Mouse (Mus musculus) heart, adult 2 months (tissue): ENCODE data around the gene Tspan4. TPM values are rescaled to one million over a fixed set of nuclear protein-coding genes. Genes with fewer than 3 reads are reported as not detected.
"Not testable (repeated sequence)": the region's sequence is repeated elsewhere in the genome, so short reads cannot be mapped to it uniquely, and the experiment has no call there.

ENCODE experiments used
- DNase-seq, 2 experiments: peaks; one replicate each; pipeline ENCODE4 v3.0.0; 2021
- H3K27ac ChIP-seq: fragments of 200-600 bp; 2 replicates; pipeline ENCODE4 v1.8.1; 2022
- H3K27me3 ChIP-seq: fragments of 200-500 bp; 2 replicates; pipeline ENCODE4 v1.6.1; 2012; ENCODE audit warnings: mild to moderate bottlenecking, low read length, inconsistent platforms, mixed read lengths; ENCODE audit not compliant: control insufficient read depth, insufficient read depth
- H3K36me3 ChIP-seq: fragments of 200-500 bp; 2 replicates; pipeline ENCODE4 v1.6.1; 2012; ENCODE audit warnings: low read length, inconsistent platforms; ENCODE audit not compliant: control insufficient read depth, insufficient read depth
- H3K4me1 ChIP-seq: fragments of 200-500 bp; 2 replicates; pipeline ENCODE4 v1.6.1; 2011; ENCODE audit warnings: low read length; ENCODE audit not compliant: control insufficient read depth, insufficient read depth
- H3K4me3 ChIP-seq: fragments of 200-600 bp; 2 replicates; pipeline ENCODE4 v1.8.1; 2022
- H3K79me2 ChIP-seq: fragments of 200-500 bp; replicated peaks from 2 replicates; pipeline ENCODE4 v1.6.1; 2012; ENCODE audit warnings: mild to moderate bottlenecking, inconsistent platforms, low read length, moderate library complexity, mixed read lengths; ENCODE audit not compliant: control insufficient read depth, insufficient read depth
- H3K9ac ChIP-seq: fragments of 200-500 bp; 2 replicates; pipeline ENCODE4 v1.6.1; 2012; ENCODE audit warnings: low read depth, mild to moderate bottlenecking, control low read depth, inconsistent platforms, low read length, mixed read lengths
- CTCF ChIP-seq: fragments of 200-600 bp; IDR thresholded peaks from 2 replicates; pipeline ENCODE4 v1.8.1; 2022; ENCODE audit warnings: antibody characterized with exemption, mild to moderate bottlenecking, moderate library complexity
- EP300 ChIP-seq: fragments of 200-500 bp; IDR thresholded peaks from 2 replicates; pipeline ENCODE4 v1.6.1; 2011; ENCODE audit warnings: low read depth, low read length, control low read depth; ENCODE audit not compliant: insufficient read depth
- POLR2A ChIP-seq: fragments of 200-500 bp; IDR thresholded peaks from 2 replicates; pipeline ENCODE4 v1.6.1; 2011; ENCODE audit warnings: mild to moderate bottlenecking, low read depth, low read length, control low read depth; ENCODE audit not compliant: insufficient read depth
- WGBS: fragments of 180-500 bp; shearing (Covaris S2); methylation state at CpG from one replicate; pipeline ENCODE4 v1.1.7; 2018; 5-methylcytosine and 5-hydroxymethylcytosine counted together
- intact Hi-C: fragments of 180-260 bp; cut with DNase I; formaldehyde crosslinking; loops from one replicate; pipeline ENCODE4 v1.15.1; 2025
- polyA plus RNA-seq: library from polyadenylated mRNA; depleted of rRNA; stranded (reverse); fragments of >200 nt; gene quantifications from 2 replicates; pipeline ENCODE4 v1.2.3, GENCODE M21; 2012
- total RNA-seq, 2 experiments: library from RNA; stranded (reverse); gene quantifications; 2 replicates each; pipeline ENCODE4 v1.2.3; 2021

Gene Tspan4
- total and polyA plus RNA-seq, 3 experiments, result 17.1 to 77.5 (median 40.0) TPM

GRCm38 (mm10) chr7:141443081-141443821 lies 31.8 kb upstream of the Tspan4 start:
- peak in 1 of 2 experiments; percentile 27 for DNase-seq
- H3K9ac ChIP-seq, result no peak overlapping the region; the same call in 1 of the 2 replicates

GRCm38 (mm10) chr7:141443828-141444237 lies 31.2 kb upstream of the Tspan4 start, which contains the start of gene Pidd1:
TSS of gene Pidd1 (minus strand) at chr7:141444025.
- intact Hi-C loops, result no loop called here
- TF ChIP-seq POLR2A (peak; percentile 60), EP300 (no peak), CTCF (no peak)
- DNase-seq, result peak; percentile 80 to 83
- peak within 1 kb of the TSS; percentile 19; the same call in 1 of the 2 replicates for H3K9ac ChIP-seq
- H3K4me3 ChIP-seq, result peak within 1 kb of the TSS; percentile 45
- peaks cover 7% of the 10 kb centered on the region for H3K36me3 ChIP-seq
- H3K79me2 ChIP-seq, result no peaks in the 10 kb centered on the region
- under 1% methylated on average over 25 of the region's 25 CpGs for WGBS
- H3K4me1 ChIP-seq, result peaks cover 5% of the 10 kb centered on the region
- H3K27me3 ChIP-seq, result no peaks in the 10 kb centered on the region
- peak within 1 kb of the TSS; percentile 8; the same call in 1 of the 2 replicates for H3K27ac ChIP-seq

More at GRCm38 (mm10) chr7:141443081-141443821, 31.8 kb upstream of the Tspan4 start:
- Histone ChIP-seq H3K4me3 (peak overlapping the region; percentile 45), H3K27me3 (no peaks in the 10 kb centered on the region), H3K27ac (no peak overlapping the region), H3K4me1 (peaks cover 3% of the 10 kb centered on the region), H3K79me2 (no peaks in the 10 kb centered on the region), H3K36me3 (peaks cover 2% of the 10 kb centered on the region)
- peak; percentile 24; the same call in 1 of the 2 replicates for TF ChIP-seq CTCF
- no peak for TF ChIP-seq POLR2A
- 16% methylated on average over 12 of the region's 12 CpGs for WGBS
- intact Hi-C loops, result no loop called here

GRCm38 (mm10) chr7:141446374-141446773 lies 28.7 kb upstream of the Tspan4 start:
- H3K36me3 ChIP-seq, H3K4me3 ChIP-seq, intact Hi-C loops, H3K4me1 ChIP-seq, DNase-seq, H3K27me3 ChIP-seq, H3K79me2 ChIP-seq, H3K9ac ChIP-seq: not testable (repeated sequence)
- H3K27ac ChIP-seq, result peak overlapping the region; percentile 99; the same call in 1 of the 2 replicates
- 72% methylated on average over 3 of the region's 3 CpGs for WGBS

- Histone ChIP-seq H3K27me3 (no peaks in the 10 kb centered on the region), H3K4me3 (peak within 1 kb of the TSS; percentile 73), H3K36me3 (peaks cover 9% of the 10 kb centered on the region), H3K27ac (peak within 1 kb of the TSS; percentile 99), H3K9ac (peak within 1 kb of the TSS; percentile 98), H3K79me2 (no peaks in the 10 kb centered on the region), H3K4me1 (peaks cover 4% of the 10 kb centered on the region)
- intact Hi-C loops, result no loop called here
- TF ChIP-seq CTCF (no peak), EP300 (no peak), POLR2A (peak; percentile 88)
- under 1% methylated on average over 63 of the region's 63 CpGs for WGBS
- peak; percentile 95 to 96 for DNase-seq
Measured at GRCm38 (mm10) chr7:141447110-141447991, 27.7 kb upstream of the Tspan4 start, which contains the start of gene Rplp2. TSS of gene Rplp2 (plus strand) at chr7:141447370.

GRCm38 (mm10) chr7:141451928-141452327 lies 23.1 kb upstream of the Tspan4 start:
- intact Hi-C loops, result no loop called here
- no peak for DNase-seq
- H3K36me3 ChIP-seq, result peaks cover 9% of the 10 kb centered on the region

More at GRCm38 (mm10) chr7:141451928-141452327, 23.1 kb upstream of the Tspan4 start:
- Histone ChIP-seq H3K27ac (no peak overlapping the region), H3K9ac (no peak overlapping the region), H3K79me2 (no peaks in the 10 kb centered on the region), H3K27me3 (no peaks in the 10 kb centered on the region), H3K4me3 (no peak overlapping the region), H3K4me1 (peaks cover 8% of the 10 kb centered on the region)
- TF ChIP-seq EP300 (no peak), POLR2A (no peak), CTCF (no peak)
